Mouse (Mus musculus): ENCODE measurements around the gene Chmp4b. TPM values are rescaled to one million over a fixed set of nuclear protein-coding genes. Genes with fewer than 3 reads are reported as not detected.

The Chmp4b gene
- polyA plus RNA-seq, 1 experiment from 2014 or later = 15.7 TPM

- 90% methylated on average over 3 of the region's 3 CpGs for WGBS
- DNase-seq (ENCODE audit: low spot score) (no peak), ATAC-seq (ENCODE audit: low FRiP score) (no peak)
- Histone ChIP-seq H3K9ac (ENCODE audit: low read depth, low read length) (no peak overlapping the region), H3K9me3 (ENCODE audit: control insufficient read depth, low read length) (no peaks in the 10 kb centered on the region), H3K36me3 (ENCODE audit: control insufficient read depth, insufficient read depth, low read length) (no peaks in the 10 kb centered on the region), H3K27me3 (ENCODE audit: control insufficient read depth, insufficient read depth, low read length) (no peaks in the 10 kb centered on the region), H3K4me2 (replicated peaks; ENCODE audit: low read depth, low read length) (no peak overlapping the region), H3K27ac (ENCODE audit: low read depth, low read length) (no peak overlapping the region), H3K4me1 (replicated peaks; ENCODE audit: control insufficient read depth, insufficient read depth, low read length) (no peaks in the 10 kb centered on the region), H3K4me3 (ENCODE audit: low read depth, low read length) (no peak overlapping the region)
Observed at GRCm38 (mm10) chr2:154730841-154731240, 79.3 kb downstream of the Chmp4b start.

- no peak overlapping the region for H3K4me3 ChIP-seq (ENCODE audit: low read depth, low read length)
- ATAC-seq (ENCODE audit: low FRiP score) (no peak), DNase-seq (ENCODE audit: low spot score) (no peak)
- H3K4me2 ChIP-seq (replicated peaks; ENCODE audit: low read depth, low read length) = no peak overlapping the region
- H3K9me3 ChIP-seq (ENCODE audit: control insufficient read depth, low read length) = no peaks in the 10 kb centered on the region
- H3K9ac ChIP-seq (ENCODE audit: low read depth, low read length) = no peak overlapping the region
- no peaks in the 10 kb centered on the region for H3K36me3 ChIP-seq (ENCODE audit: control insufficient read depth, insufficient read depth, low read length)
- H3K27me3 ChIP-seq (ENCODE audit: control insufficient read depth, insufficient read depth, low read length) = no peaks in the 10 kb centered on the region
- H3K4me1 ChIP-seq (replicated peaks; ENCODE audit: control insufficient read depth, insufficient read depth, low read length) = no peaks in the 10 kb centered on the region
- H3K27ac ChIP-seq (ENCODE audit: low read depth, low read length) = no peak overlapping the region
- 78% methylated on average over 2 of the region's 2 CpGs for WGBS
Observed at GRCm38 (mm10) chr2:154731916-154732315, 80.4 kb downstream of the Chmp4b start.

GRCm38 (mm10) chr2:154732503-154733141 lies 81.1 kb downstream of the Chmp4b start:
- H3K27ac ChIP-seq (ENCODE audit: low read depth, low read length) = no peak overlapping the region
- no peak overlapping the region for H3K4me2 ChIP-seq (replicated peaks; ENCODE audit: low read depth, low read length)
- H3K4me1 ChIP-seq (replicated peaks; ENCODE audit: control insufficient read depth, insufficient read depth, low read length) = no peaks in the 10 kb centered on the region
- H3K27me3 ChIP-seq (ENCODE audit: control insufficient read depth, insufficient read depth, low read length) = no peaks in the 10 kb centered on the region
- DNase-seq (ENCODE audit: low spot score) = no peak
- H3K36me3 ChIP-seq (ENCODE audit: control insufficient read depth, insufficient read depth, low read length) = no peaks in the 10 kb centered on the region
- 80% methylated on average over 9 of the region's 9 CpGs for WGBS
- no peak for ATAC-seq (ENCODE audit: low FRiP score)
- no peak overlapping the region for H3K4me3 ChIP-seq (ENCODE audit: low read depth, low read length)
- H3K9ac ChIP-seq (ENCODE audit: low read depth, low read length) = no peak overlapping the region
- no peaks in the 10 kb centered on the region for H3K9me3 ChIP-seq (ENCODE audit: control insufficient read depth, low read length)

- ATAC-seq (ENCODE audit: low FRiP score) (no peak), DNase-seq (ENCODE audit: low spot score) (no peak)
- Histone ChIP-seq H3K27ac (ENCODE audit: low read depth, low read length) (no peak overlapping the region), H3K9me3 (ENCODE audit: control insufficient read depth, low read length) (no peaks in the 10 kb centered on the region), H3K27me3 (ENCODE audit: control insufficient read depth, insufficient read depth, low read length) (no peaks in the 10 kb centered on the region), H3K36me3 (ENCODE audit: control insufficient read depth, insufficient read depth, low read length) (no peaks in the 10 kb centered on the region), H3K4me2 (replicated peaks; ENCODE audit: low read depth, low read length) (no peak overlapping the region), H3K4me1 (replicated peaks; ENCODE audit: control insufficient read depth, insufficient read depth, low read length) (no peaks in the 10 kb centered on the region), H3K4me3 (ENCODE audit: low read depth, low read length) (no peak overlapping the region), H3K9ac (ENCODE audit: low read depth, low read length) (no peak overlapping the region)
- WGBS = 75% methylated on average over 9 of the region's 9 CpGs
Observed at GRCm38 (mm10) chr2:154734977-154735376, 83.5 kb downstream of the Chmp4b start.

GRCm38 (mm10) chr2:154735416-154735815 lies 83.9 kb downstream of the Chmp4b start:
- no peak overlapping the region for H3K9ac ChIP-seq (ENCODE audit: low read depth, low read length)
- H3K27ac ChIP-seq (ENCODE audit: low read depth, low read length) = no peak overlapping the region
- H3K4me1 ChIP-seq (replicated peaks; ENCODE audit: control insufficient read depth, insufficient read depth, low read length) = no peaks in the 10 kb centered on the region
- no peak overlapping the region for H3K4me3 ChIP-seq (ENCODE audit: low read depth, low read length)
- no peaks in the 10 kb centered on the region for H3K36me3 ChIP-seq (ENCODE audit: control insufficient read depth, insufficient read depth, low read length)
- H3K27me3 ChIP-seq (ENCODE audit: control insufficient read depth, insufficient read depth, low read length) = no peaks in the 10 kb centered on the region
- no peak overlapping the region for H3K4me2 ChIP-seq (replicated peaks; ENCODE audit: low read depth, low read length)
- no peak for ATAC-seq (ENCODE audit: low FRiP score)
- no peaks in the 10 kb centered on the region for H3K9me3 ChIP-seq (ENCODE audit: control insufficient read depth, low read length)
- 62% methylated on average over 7 of the region's 7 CpGs for whole genome bisulfite sequencing
- DNase-seq (ENCODE audit: low spot score) = no peak

- no peaks in the 10 kb centered on the region for H3K27me3 ChIP-seq (ENCODE audit: control insufficient read depth, insufficient read depth, low read length)
- H3K36me3 ChIP-seq (ENCODE audit: control insufficient read depth, insufficient read depth, low read length) = no peaks in the 10 kb centered on the region
- 77% methylated on average over 7 of the region's 7 CpGs for WGBS
- H3K27ac ChIP-seq (ENCODE audit: low read depth, low read length) = no peak overlapping the region
- ATAC-seq (ENCODE audit: low FRiP score) (no peak), DNase-seq (ENCODE audit: low spot score) (no peak)
- no peaks in the 10 kb centered on the region for H3K9me3 ChIP-seq (ENCODE audit: control insufficient read depth, low read length)
- no peak overlapping the region for H3K4me2 ChIP-seq (replicated peaks; ENCODE audit: low read depth, low read length)
- H3K9ac ChIP-seq (ENCODE audit: low read depth, low read length) = no peak overlapping the region
- no peaks in the 10 kb centered on the region for H3K4me1 ChIP-seq (replicated peaks; ENCODE audit: control insufficient read depth, insufficient read depth, low read length)
- H3K4me3 ChIP-seq (ENCODE audit: low read depth, low read length) = no peak overlapping the region
Observed at GRCm38 (mm10) chr2:154735986-154736385, 84.5 kb downstream of the Chmp4b start.

- 91% methylated on average over 5 of the region's 5 CpGs for WGBS
- H3K4me3 ChIP-seq (ENCODE audit: low read depth, low read length) = no peak overlapping the region
- H3K27me3 ChIP-seq (ENCODE audit: control insufficient read depth, insufficient read depth, low read length) = no peaks in the 10 kb centered on the region
- H3K36me3 ChIP-seq (ENCODE audit: control insufficient read depth, insufficient read depth, low read length) = no peaks in the 10 kb centered on the region
- no peak overlapping the region for H3K4me2 ChIP-seq (replicated peaks; ENCODE audit: low read depth, low read length)
- H3K9ac ChIP-seq (ENCODE audit: low read depth, low read length) = no peak overlapping the region
- DNase-seq (ENCODE audit: low spot score) (no peak), ATAC-seq (ENCODE audit: low FRiP score) (no peak)
- H3K4me1 ChIP-seq (replicated peaks; ENCODE audit: control insufficient read depth, insufficient read depth, low read length) = no peaks in the 10 kb centered on the region
- H3K9me3 ChIP-seq (ENCODE audit: control insufficient read depth, low read length) = no peaks in the 10 kb centered on the region
- H3K27ac ChIP-seq (ENCODE audit: low read depth, low read length) = no peak overlapping the region
Observed at GRCm38 (mm10) chr2:154738621-154739020, 87.1 kb downstream of the Chmp4b start.

- Histone ChIP-seq H3K9ac (ENCODE audit: low read depth, low read length) (no peak overlapping the region), H3K4me2 (replicated peaks; ENCODE audit: low read depth, low read length) (no peak overlapping the region), H3K27me3 (ENCODE audit: control insufficient read depth, insufficient read depth, low read length) (no peaks in the 10 kb centered on the region), H3K4me1 (replicated peaks; ENCODE audit: control insufficient read depth, insufficient read depth, low read length) (no peaks in the 10 kb centered on the region), H3K4me3 (ENCODE audit: low read depth, low read length) (no peak overlapping the region), H3K36me3 (ENCODE audit: control insufficient read depth, insufficient read depth, low read length) (no peaks in the 10 kb centered on the region), H3K27ac (ENCODE audit: low read depth, low read length) (no peak overlapping the region), H3K9me3 (ENCODE audit: control insufficient read depth, low read length) (no peaks in the 10 kb centered on the region)
- no peak for DNase-seq (ENCODE audit: low spot score)
- ATAC-seq (ENCODE audit: low FRiP score) = no peak
- WGBS = 66% methylated on average over 10 of the region's 10 CpGs
Observed at GRCm38 (mm10) chr2:154742911-154743819, 91.7 kb downstream of the Chmp4b start.

- Histone ChIP-seq H3K4me1 (replicated peaks; ENCODE audit: control insufficient read depth, insufficient read depth, low read length) (no peaks in the 10 kb centered on the region), H3K4me2 (replicated peaks; ENCODE audit: low read depth, low read length) (no peak overlapping the region), H3K9ac (ENCODE audit: low read depth, low read length) (no peak overlapping the region), H3K27ac (ENCODE audit: low read depth, low read length) (no peak overlapping the region), H3K4me3 (ENCODE audit: low read depth, low read length) (no peak overlapping the region), H3K27me3 (ENCODE audit: control insufficient read depth, insufficient read depth, low read length) (no peaks in the 10 kb centered on the region), H3K9me3 (ENCODE audit: control insufficient read depth, low read length) (no peaks in the 10 kb centered on the region), H3K36me3 (ENCODE audit: control insufficient read depth, insufficient read depth, low read length) (no peaks in the 10 kb centered on the region)
- DNase-seq (ENCODE audit: low spot score) = no peak
- WGBS = 59% methylated on average over 4 of the region's 4 CpGs
- no peak for ATAC-seq (ENCODE audit: low FRiP score)
Observed at GRCm38 (mm10) chr2:154743915-154744314, 92.4 kb downstream of the Chmp4b start.
